Mouse (Mus musculus) liver, postnatal 0 days (tissue): ENCODE measurements around the gene Npr2.

ENCODE experiments used
- CTCF ChIP-seq: sonication (generic); IDR thresholded peaks from 2 replicates; pipeline ENCODE4 v1.5.1; 2016; ENCODE audit warnings: antibody characterized with exemption, low read depth
- EP300 ChIP-seq: IDR thresholded peaks from 2 replicates; pipeline ENCODE4 v1.6.1; 2016; ENCODE audit warnings: antibody characterized with exemption, low read depth, mild to moderate bottlenecking

DNA sequence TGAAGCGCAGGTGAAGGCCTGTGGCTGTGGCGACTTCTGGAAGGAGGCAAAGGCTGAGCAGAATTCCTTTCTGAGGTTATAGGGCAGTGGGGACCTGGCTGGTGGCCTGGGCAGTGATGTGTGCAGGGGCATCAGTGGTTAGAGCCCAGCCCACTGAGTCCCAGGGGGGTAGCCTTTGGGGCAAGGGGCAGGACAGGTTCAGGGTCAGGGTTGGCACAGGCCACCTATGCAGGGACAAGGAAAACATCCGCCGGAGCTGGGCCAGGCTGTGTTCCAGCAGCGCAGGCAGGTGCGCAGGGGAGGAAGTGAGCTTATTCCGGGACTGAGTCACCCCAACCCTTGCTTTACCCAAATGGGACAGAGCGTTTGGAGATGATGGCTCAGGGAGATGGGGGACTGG lies 45.3 kb upstream of the Npr2 start:
- no peak for TF ChIP-seq CTCF
- TF ChIP-seq EP300, result no peak
